Mouse (Mus musculus): Measurements from ENCODE around the gene Cfap100.

- TF ChIP-seq CTCF (IDR thresholded peaks at IDR 0.05; ENCODE audit: low read depth, low read length) (no peak), POLR2A (IDR thresholded peaks at IDR 0.05; ENCODE audit: extremely low read depth, insufficient read depth, low read length) (no peak)
Observed at GRCm38 (mm10) chr6:90475176-90475853, 46.7 kb upstream of the Cfap100 start.
